Mouse (Mus musculus) heart, embryonic 16.5 days (tissue): ENCODE data around the gene Cyb5r3. TPM values are rescaled to one million over a fixed set of nuclear protein-coding genes. Genes with fewer than 3 reads are reported as not detected.

ENCODE experiments used
- ATAC-seq: fragments of 200-750 bp; cut with Nextera tagmentation; replicated peaks from 2 replicates; pipeline ENCODE4 v1.8.0; 2017; ENCODE audit warnings: moderate number of reproducible peaks; ENCODE audit not compliant: insufficient read depth, low FRiP score; ENCODE audit errors: extremely low read depth
- H3K27ac ChIP-seq: fragments of 300-500 bp; sonication (generic); 2 replicates; pipeline ENCODE4 v1.5.1; 2014; ENCODE audit warnings: mild to moderate bottlenecking, low read length, control low read depth, moderate library complexity
- H3K27me3 ChIP-seq: fragments of 300-500 bp; sonication (generic); 2 replicates; pipeline ENCODE4 v1.6.1; 2014; ENCODE audit warnings: low read length, mixed read lengths; ENCODE audit not compliant: control insufficient read depth, insufficient read depth
- H3K36me3 ChIP-seq: fragments of 300-500 bp; sonication (generic); 2 replicates; pipeline ENCODE4 v1.6.1; 2014; ENCODE audit not compliant: control insufficient read depth, insufficient read depth
- H3K4me1 ChIP-seq: fragments of 300-500 bp; sonication (generic); 2 replicates; pipeline ENCODE4 v1.6.1; 2014; ENCODE audit warnings: low read length, mixed read lengths; ENCODE audit not compliant: control insufficient read depth, insufficient read depth
- H3K4me2 ChIP-seq: fragments of 300-500 bp; sonication (generic); 2 replicates; pipeline ENCODE4 v1.6.1; 2014; ENCODE audit warnings: low read depth, mild to moderate bottlenecking, control low read depth, low read length
- H3K4me3 ChIP-seq: fragments of 300-500 bp; sonication (generic); 2 replicates; pipeline ENCODE4 v1.5.1; 2014; ENCODE audit warnings: mild to moderate bottlenecking, control low read depth, low read length
- H3K9ac ChIP-seq: fragments of 300-500 bp; sonication (generic); 2 replicates; pipeline ENCODE4 v1.6.1; 2014; ENCODE audit warnings: low read length, control low read depth
- H3K9me3 ChIP-seq: fragments of 300-500 bp; sonication (generic); replicated peaks from 2 replicates; pipeline ENCODE4 v1.6.1; 2016; ENCODE audit warnings: low read length; ENCODE audit not compliant: control insufficient read depth
- WGBS: fragments of 180-500 bp; shearing (Covaris S2); extraction: QIAGEN DNeasy Blood & Tissue Kit; methylation state at CpG from one replicate; pipeline ENCODE4 v1.1.7; 2014; 5-methylcytosine and 5-hydroxymethylcytosine counted together
- polyA plus RNA-seq: library from polyadenylated mRNA; unstranded; fragments of >200 nt; fragmentation: Nextera tagmentation; extraction: Ambion mirVana; gene quantifications from 2 replicates; pipeline ENCODE4 v1.2.1, GENCODE M21; 2015

The Cyb5r3 gene
- polyA plus RNA-seq, 1 experiment from 2014 or later: 155 TPM

DNA sequence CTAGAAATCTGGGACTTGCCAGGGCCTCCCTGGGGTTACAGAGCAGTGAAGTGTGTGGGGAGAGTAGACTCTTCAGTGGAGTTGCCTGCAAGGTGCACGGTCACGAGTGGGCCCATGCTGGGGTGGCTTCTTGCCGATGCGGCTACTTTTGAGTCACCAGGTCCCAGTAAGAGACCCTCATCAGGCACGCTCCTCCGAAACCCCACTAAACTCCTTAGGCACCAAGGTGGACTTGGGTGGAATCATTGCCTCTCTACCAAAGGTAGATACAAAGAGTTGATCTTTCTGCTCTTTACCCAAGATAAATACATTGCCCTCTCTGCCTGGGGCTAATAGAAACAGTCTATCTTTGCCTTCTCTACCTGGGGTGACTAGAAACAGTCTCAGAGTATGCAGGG lies 14.7 kb downstream of the Cyb5r3 start:
- H3K4me2 ChIP-seq: no peak overlapping the region
- no peak overlapping the region for H3K4me3 ChIP-seq
- no peak for ATAC-seq
- peaks cover 35% of the 10 kb centered on the region for H3K36me3 ChIP-seq
- 97% methylated on average over 6 of the region's 6 CpGs for WGBS
- H3K27me3 ChIP-seq: no peaks in the 10 kb centered on the region
- H3K27ac ChIP-seq: no peak overlapping the region
- no peaks in the 10 kb centered on the region for H3K4me1 ChIP-seq
- H3K9ac ChIP-seq: no peak overlapping the region
- no peaks in the 10 kb centered on the region for H3K9me3 ChIP-seq

DNA sequence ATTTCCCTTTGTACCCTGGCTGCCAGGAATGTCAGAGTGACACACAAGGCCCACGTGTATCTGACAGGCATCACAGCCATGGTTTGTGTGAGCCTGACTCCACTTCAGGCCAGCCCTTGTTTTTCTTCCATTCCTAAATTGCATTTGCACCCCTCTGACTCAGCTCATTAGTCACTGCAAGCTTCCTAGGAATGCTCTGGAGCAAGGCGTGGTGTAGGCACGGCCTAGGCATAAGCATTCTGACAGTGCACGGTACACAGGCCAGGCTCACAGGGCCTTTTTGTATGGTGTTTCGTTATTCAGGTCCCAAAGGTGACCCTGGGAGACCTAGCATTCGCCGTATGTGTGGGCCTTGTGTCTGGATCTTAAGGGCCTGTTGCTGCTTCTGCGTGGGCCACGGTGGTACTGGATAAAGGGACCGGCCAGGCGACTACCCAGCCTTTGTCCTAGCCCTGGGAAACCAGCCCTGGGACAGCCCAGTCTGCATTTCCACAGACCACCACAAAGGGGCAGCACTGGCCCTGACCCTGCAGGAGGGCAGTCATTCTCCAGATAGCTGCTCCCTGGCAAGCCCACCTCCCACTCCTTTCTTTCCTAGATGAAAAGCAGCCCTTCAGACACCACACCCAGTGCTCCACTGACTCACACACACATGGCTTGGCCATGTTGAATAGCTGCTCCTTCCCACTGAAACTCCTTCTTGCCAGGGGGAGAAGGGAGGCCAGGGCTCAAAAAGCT lies 15.3 kb downstream of the Cyb5r3 start:
- Histone ChIP-seq H3K4me3 (no peak overlapping the region), H3K9ac (no peak overlapping the region), H3K36me3 (peaks cover 35% of the 10 kb centered on the region), H3K27ac (no peak overlapping the region), H3K4me1 (no peaks in the 10 kb centered on the region), H3K4me2 (no peak overlapping the region), H3K27me3 (no peaks in the 10 kb centered on the region), H3K9me3 (no peaks in the 10 kb centered on the region)
- WGBS: 65% methylated on average over 11 of the region's 11 CpGs
- no peak for ATAC-seq

DNA sequence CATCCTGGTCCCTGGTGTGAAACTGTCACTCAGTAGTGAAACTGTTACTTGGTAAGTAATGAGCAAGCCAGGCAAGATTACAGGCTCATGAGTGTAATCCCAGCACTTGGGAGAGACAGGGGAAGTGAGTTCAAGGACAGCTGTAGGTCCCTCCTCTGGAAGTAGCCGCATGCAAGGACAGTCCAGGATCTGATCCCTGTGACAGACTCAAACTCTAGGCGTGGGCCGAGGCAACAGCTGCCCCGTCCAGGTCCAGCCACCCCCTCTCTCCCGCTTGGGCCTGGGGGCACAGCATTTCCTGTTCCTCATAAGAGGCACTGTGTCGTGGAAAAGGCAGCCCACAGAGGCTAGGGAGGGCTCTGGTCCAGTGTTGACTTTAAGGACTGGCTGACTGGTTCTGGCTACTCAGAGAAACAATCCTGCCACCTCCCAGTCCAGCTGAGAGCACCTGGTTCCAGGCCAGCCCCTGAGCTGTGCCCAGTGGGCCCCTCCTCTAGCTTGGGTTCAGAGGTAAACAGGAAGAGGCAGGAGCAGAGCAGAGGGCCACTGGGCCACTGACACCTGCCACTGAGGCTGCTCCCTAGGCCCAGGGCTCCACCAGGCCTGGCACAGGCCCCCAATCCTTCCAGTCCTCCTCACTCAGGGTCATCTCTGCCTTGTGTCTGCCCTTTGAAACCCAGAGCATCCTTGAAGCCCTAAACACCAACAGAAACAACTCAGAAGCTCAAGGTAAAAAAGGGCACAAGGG lies 16.5 kb downstream of the Cyb5r3 start:
- Histone ChIP-seq H3K4me2 (no peak overlapping the region), H3K9ac (no peak overlapping the region), H3K36me3 (peaks cover 35% of the 10 kb centered on the region), H3K4me1 (no peaks in the 10 kb centered on the region), H3K27me3 (no peaks in the 10 kb centered on the region), H3K4me3 (no peak overlapping the region), H3K9me3 (no peaks in the 10 kb centered on the region), H3K27ac (no peak overlapping the region)
- WGBS: 75% methylated on average over 6 of the region's 6 CpGs
- ATAC-seq: no peak

DNA sequence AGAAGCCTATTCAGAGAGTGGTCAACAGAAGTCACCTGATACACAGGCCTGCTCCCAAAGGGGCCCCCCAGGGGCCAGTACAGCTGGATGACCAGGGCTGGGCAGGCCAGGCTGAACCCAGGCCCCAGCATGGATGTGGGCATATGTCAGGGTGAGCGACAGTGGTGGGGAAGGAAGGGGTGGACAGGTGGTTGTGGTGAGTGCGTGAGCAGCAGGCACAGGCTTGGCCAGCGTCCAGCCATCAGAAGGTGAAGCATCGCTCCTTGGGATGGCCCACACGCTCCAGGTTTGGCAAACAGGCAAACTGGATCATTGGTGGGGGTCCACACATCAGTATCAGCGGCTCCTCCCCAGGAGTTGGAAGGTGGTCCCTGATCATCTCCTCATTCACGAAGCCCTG lies 18.1 kb downstream of the Cyb5r3 start:
- H3K27me3 ChIP-seq: no peaks in the 10 kb centered on the region
- WGBS: 98% methylated on average over 7 of the region's 7 CpGs
- H3K27ac ChIP-seq: no peak overlapping the region
- H3K4me3 ChIP-seq: no peak overlapping the region
- H3K4me2 ChIP-seq: no peak overlapping the region
- H3K36me3 ChIP-seq: peaks cover 26% of the 10 kb centered on the region
- ATAC-seq: no peak
- H3K9me3 ChIP-seq: no peaks in the 10 kb centered on the region
- H3K9ac ChIP-seq: no peak overlapping the region
- peaks cover 3% of the 10 kb centered on the region; the same call in 1 of the 2 replicates for H3K4me1 ChIP-seq

DNA sequence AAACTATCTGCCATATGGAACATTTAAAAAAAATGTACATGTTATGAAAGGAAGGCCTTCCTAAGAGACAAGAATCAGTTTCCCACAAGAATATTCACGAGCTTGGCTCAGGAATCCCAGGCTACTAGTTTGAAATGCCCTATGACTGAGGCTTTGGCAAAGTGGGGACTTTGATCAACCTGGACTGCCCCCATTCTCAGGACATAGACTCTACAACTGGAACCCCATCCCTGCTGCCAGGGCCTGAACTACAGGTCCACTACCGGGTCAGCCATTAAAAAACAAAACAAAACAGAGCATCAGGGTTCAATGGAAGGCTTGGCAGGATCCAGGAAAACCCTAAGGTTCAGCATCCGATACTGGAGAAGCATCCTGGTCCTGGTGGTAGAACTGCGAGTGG lies 21.7 kb downstream of the Cyb5r3 start:
- H3K9ac ChIP-seq: no peak overlapping the region
- H3K27me3 ChIP-seq: no peaks in the 10 kb centered on the region
- ATAC-seq: no peak
- 82% methylated on average over 4 of the region's 4 CpGs for WGBS
- H3K4me2 ChIP-seq: no peak overlapping the region
- peaks cover 18% of the 10 kb centered on the region for H3K36me3 ChIP-seq
- H3K9me3 ChIP-seq: no peaks in the 10 kb centered on the region
- peaks cover 11% of the 10 kb centered on the region for H3K4me1 ChIP-seq
- H3K4me3 ChIP-seq: no peak overlapping the region
- no peak overlapping the region for H3K27ac ChIP-seq

DNA sequence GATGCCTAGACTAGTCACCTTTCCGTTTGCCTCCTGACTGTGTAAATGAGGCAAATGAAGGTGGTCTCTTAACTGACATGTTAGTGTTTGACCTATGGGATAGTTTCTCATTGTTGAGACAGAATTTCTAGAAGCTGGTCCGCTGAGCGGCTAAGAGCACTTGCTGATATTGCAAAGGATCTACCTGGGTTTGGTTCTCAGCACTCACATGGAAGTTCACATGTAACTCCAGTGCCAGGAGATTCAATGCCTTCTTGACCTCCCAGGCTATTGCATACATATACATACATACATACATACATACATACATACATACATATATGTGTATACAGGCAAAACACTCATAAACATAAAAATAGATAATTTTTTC lies 22.3 kb downstream of the Cyb5r3 start:
- Histone ChIP-seq H3K4me2 (peak overlapping the region; percentile 71), H3K4me1 (peaks cover 11% of the 10 kb centered on the region), H3K9me3 (no peaks in the 10 kb centered on the region), H3K36me3 (peaks cover 18% of the 10 kb centered on the region), H3K9ac (peak overlapping the region; percentile 99), H3K4me3 (peak overlapping the region; percentile 98), H3K27me3 (no peaks in the 10 kb centered on the region), H3K27ac (peak overlapping the region; percentile 99)
- no peak for ATAC-seq
- 24% methylated on average over 3 of the region's 3 CpGs for WGBS

DNA sequence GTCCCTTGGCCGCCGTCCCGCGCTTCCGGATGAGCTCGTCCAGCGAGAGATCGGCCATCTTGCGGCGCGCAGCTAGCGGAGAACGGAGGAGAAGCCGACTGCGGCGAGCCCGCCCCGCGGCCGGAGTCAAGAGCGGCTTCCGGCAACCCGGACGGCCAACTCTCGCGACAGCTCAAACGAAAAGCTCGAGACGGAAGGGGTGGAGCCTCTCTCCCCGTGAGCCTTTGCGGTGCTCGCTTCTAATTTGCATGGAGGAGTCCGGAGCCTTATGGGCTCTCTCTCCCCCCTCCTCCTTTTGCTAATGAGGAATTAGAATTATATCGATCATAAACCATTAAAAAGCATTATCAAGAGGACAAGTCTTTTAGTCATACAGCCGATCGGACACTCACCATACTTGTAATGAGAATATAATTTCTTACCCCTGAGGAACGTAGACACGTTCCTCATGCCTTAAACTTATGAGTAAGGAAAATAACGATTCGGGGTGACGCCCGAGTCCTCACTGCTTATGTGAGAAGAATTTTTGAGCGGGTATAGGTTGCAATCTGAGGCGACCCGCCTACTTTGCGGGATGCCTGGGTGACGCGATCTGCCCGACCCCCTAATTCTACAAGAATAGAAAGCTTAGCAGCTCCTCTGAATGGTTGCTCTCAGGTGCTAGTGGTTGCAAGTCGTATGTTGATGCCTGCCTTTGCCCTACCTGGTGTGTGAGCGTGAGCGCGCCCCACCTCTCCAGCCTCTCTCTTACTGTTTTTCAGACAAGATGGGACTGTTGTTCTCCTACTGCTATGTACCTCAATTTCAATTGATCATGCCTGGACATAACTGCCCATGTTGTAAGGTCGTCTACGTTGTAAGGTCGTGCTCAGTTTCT lies 23.0 kb downstream of the Cyb5r3 start, which contains the start of gene Poldip3:
Poldip3 (minus strand) TSS at position 189 of the 877 bp plus-strand sequence.
- H3K9ac ChIP-seq: peak within 1 kb of the TSS; percentile 99
- H3K4me2 ChIP-seq: peak within 1 kb of the TSS; percentile 82
- peaks cover 18% of the 10 kb centered on the region for H3K36me3 ChIP-seq
- under 1% methylated on average over 56 of the region's 56 CpGs for WGBS
- H3K4me1 ChIP-seq: peaks cover 11% of the 10 kb centered on the region
- peak within 1 kb of the TSS; percentile 98 for H3K4me3 ChIP-seq
- peak; percentile 92 for ATAC-seq
- H3K27me3 ChIP-seq: no peaks in the 10 kb centered on the region
- no peaks in the 10 kb centered on the region for H3K9me3 ChIP-seq
- H3K27ac ChIP-seq: peak within 1 kb of the TSS; percentile 99

DNA sequence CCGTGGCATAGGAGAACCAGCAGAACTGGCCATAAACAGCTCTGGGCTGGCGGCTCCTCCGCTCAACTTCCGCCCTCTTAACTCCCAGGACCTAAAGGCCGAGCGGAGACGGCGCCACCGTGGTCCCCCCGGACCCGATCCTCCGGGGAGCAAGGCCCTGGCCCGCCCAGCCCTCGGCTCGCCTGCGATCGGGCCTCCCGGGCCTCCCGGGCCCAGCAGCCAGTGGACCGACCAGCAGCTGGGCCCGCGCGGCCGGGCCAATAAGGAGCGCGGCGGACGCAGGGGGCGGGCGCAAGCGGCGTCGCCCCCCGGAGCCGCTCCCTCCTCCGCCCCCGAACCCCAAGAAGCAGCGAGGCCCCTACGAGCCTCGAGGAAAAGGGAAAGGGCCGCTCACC lies 23.6 kb downstream of the Cyb5r3 start:
- Histone ChIP-seq H3K9me3 (no peaks in the 10 kb centered on the region), H3K4me2 (peak overlapping the region; percentile 82), H3K27ac (peak overlapping the region; percentile 99), H3K4me3 (peak overlapping the region; percentile 98), H3K36me3 (peaks cover 14% of the 10 kb centered on the region), H3K9ac (peak overlapping the region; percentile 99), H3K27me3 (no peaks in the 10 kb centered on the region), H3K4me1 (peaks cover 11% of the 10 kb centered on the region)
- WGBS: 0% methylated on average over 38 of the region's 41 CpGs
- ATAC-seq: peak; percentile 81
